Mouse (Mus musculus) heart, adult 2 months (tissue): ENCODE data around the gene Fam204a.

Source experiments
- CTCF ChIP-seq: fragments of 200-600 bp; IDR thresholded peaks from 2 replicates; pipeline ENCODE4 v1.8.1; 2022; ENCODE audit warnings: antibody characterized with exemption, mild to moderate bottlenecking, moderate library complexity
- EP300 ChIP-seq: fragments of 200-500 bp; IDR thresholded peaks from 2 replicates; pipeline ENCODE4 v1.6.1; 2011; ENCODE audit warnings: low read depth, low read length, control low read depth; ENCODE audit not compliant: insufficient read depth

DNA sequence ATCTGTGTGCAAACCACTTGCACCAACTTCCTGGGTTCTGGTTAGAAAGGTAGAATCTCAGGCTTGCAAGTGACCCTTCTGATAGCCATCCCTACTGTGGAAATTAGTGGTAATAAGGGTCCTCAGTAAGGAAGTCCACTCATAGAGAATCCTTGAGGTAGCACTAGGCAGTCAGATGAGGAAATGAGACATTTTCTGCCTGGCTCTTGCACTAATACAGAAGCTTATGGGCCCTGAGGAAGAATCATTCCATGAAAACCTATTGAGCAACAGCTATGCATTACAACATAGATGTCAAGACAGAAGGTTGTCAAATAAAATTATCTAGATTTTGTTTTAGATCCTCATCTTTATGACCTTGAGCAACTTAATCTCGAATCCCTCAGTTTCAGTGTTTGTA is 39.3 kb upstream of the Fam204a start:
- no peak for TF ChIP-seq CTCF
- no peak for TF ChIP-seq EP300
